Mouse (Mus musculus): ENCODE data around the gene Krtap26-1. TPM values are rescaled to one million over a fixed set of nuclear protein-coding genes. Genes with fewer than 3 reads are reported as not detected.

Gene Krtap26-1
- total RNA-seq, 2 experiments from 2014 or later, result not detected

Other genes starting within 250 kb of the Krtap26-1 start
- gene Cldn17, start 140.8 kb downstream of the Krtap26-1 start, total RNA-seq (2015), result not detected in 2 replicates
- gene Cldn17, start 140.8 kb downstream of the Krtap26-1 start, total RNA-seq (2017), result not detected in 2 replicates
- not detected in 2 replicates for gene Cldn8, start 84.6 kb downstream of the Krtap26-1 start, total RNA-seq (2015)
- gene Cldn8, start 84.6 kb downstream of the Krtap26-1 start, total RNA-seq (2017), result not detected in 2 replicates
- not detected in 2 replicates for gene Krtap24-1, start 35.5 kb downstream of the Krtap26-1 start, total RNA-seq (2015)
- gene Krtap24-1, start 35.5 kb downstream of the Krtap26-1 start, total RNA-seq (2017), result not detected in 2 replicates
- not detected in 2 replicates for gene 2310079G19Rik, start 20.1 kb downstream of the Krtap26-1 start, total RNA-seq (2015)
- gene 2310079G19Rik, start 20.1 kb downstream of the Krtap26-1 start, total RNA-seq (2017), result not detected in 2 replicates
- not detected in 2 replicates for gene Krtap27-1, start 23.9 kb upstream of the Krtap26-1 start, total RNA-seq (2015)
- gene Krtap27-1, start 23.9 kb upstream of the Krtap26-1 start, total RNA-seq (2017), result not detected in 2 replicates
- gene 2310061N02Rik, start 60.2 kb upstream of the Krtap26-1 start, total RNA-seq (2015), result not detected in 2 replicates
- not detected in 2 replicates for gene 2310061N02Rik, start 60.2 kb upstream of the Krtap26-1 start, total RNA-seq (2017)
- not detected in 2 replicates for gene Krtap13-1, start 81.1 kb upstream of the Krtap26-1 start, total RNA-seq (2015)
- not detected in 2 replicates for gene Krtap13-1, start 81.1 kb upstream of the Krtap26-1 start, total RNA-seq (2017)
- not detected in 2 replicates for gene Krtap13, start 103.8 kb upstream of the Krtap26-1 start, total RNA-seq (2015)
- not detected in 2 replicates for gene Krtap13, start 103.8 kb upstream of the Krtap26-1 start, total RNA-seq (2017)
- not detected in 2 replicates for gene 2310034C09Rik, start 111.1 kb upstream of the Krtap26-1 start, total RNA-seq (2015)
- gene 2310034C09Rik, start 111.1 kb upstream of the Krtap26-1 start, total RNA-seq (2017), result not detected in 2 replicates
- gene 2310057N15Rik, start 126.4 kb upstream of the Krtap26-1 start, total RNA-seq (2015), result not detected in 2 replicates
- gene 2310057N15Rik, start 126.4 kb upstream of the Krtap26-1 start, total RNA-seq (2017), result not detected in 2 replicates
- gene Gm5965, start 130.1 kb upstream of the Krtap26-1 start, total RNA-seq (2015), result not detected in 2 replicates
- gene Gm5965, start 130.1 kb upstream of the Krtap26-1 start, total RNA-seq (2017), result not detected in 2 replicates
- gene Gm20741, start 164.4 kb upstream of the Krtap26-1 start, total RNA-seq (2015), result not detected in 2 replicates
- not detected in 2 replicates for gene Gm20741, start 164.4 kb upstream of the Krtap26-1 start, total RNA-seq (2017)
- not detected in 2 replicates for gene Krtap15, start 172.4 kb upstream of the Krtap26-1 start, total RNA-seq (2015)
- gene Krtap15, start 172.4 kb upstream of the Krtap26-1 start, total RNA-seq (2017), result not detected in 2 replicates
- not detected in 2 replicates for gene Krtap14, start 178.3 kb upstream of the Krtap26-1 start, total RNA-seq (2015)
- not detected in 2 replicates for gene Krtap14, start 178.3 kb upstream of the Krtap26-1 start, total RNA-seq (2017)
- gene Krtap19-1, start 221.6 kb upstream of the Krtap26-1 start, total RNA-seq (2015), result not detected in 2 replicates
- not detected in 2 replicates for gene Krtap19-1, start 221.6 kb upstream of the Krtap26-1 start, total RNA-seq (2017)
- gene Krtap19-2, start 226.5 kb upstream of the Krtap26-1 start, total RNA-seq (2015), result not detected in 2 replicates
- not detected in 2 replicates for gene Krtap19-2, start 226.5 kb upstream of the Krtap26-1 start, total RNA-seq (2017)
- gene Krtap19-3, start 230.2 kb upstream of the Krtap26-1 start, total RNA-seq (2015), result not detected in 2 replicates
- not detected in 2 replicates for gene Krtap19-3, start 230.2 kb upstream of the Krtap26-1 start, total RNA-seq (2017)
- not detected in 2 replicates for gene Krtap19-4, start 237.3 kb upstream of the Krtap26-1 start, total RNA-seq (2015)
- gene Krtap19-4, start 237.3 kb upstream of the Krtap26-1 start, total RNA-seq (2017), result not detected in 2 replicates
- gene Krtap19-5, start 248.7 kb upstream of the Krtap26-1 start, total RNA-seq (2015), result not detected in 2 replicates
- not detected in 2 replicates for gene Krtap19-5, start 248.7 kb upstream of the Krtap26-1 start, total RNA-seq (2017)